ENCODE assay signal across 9 mouse cellular contexts in the genomic region with DNA sequence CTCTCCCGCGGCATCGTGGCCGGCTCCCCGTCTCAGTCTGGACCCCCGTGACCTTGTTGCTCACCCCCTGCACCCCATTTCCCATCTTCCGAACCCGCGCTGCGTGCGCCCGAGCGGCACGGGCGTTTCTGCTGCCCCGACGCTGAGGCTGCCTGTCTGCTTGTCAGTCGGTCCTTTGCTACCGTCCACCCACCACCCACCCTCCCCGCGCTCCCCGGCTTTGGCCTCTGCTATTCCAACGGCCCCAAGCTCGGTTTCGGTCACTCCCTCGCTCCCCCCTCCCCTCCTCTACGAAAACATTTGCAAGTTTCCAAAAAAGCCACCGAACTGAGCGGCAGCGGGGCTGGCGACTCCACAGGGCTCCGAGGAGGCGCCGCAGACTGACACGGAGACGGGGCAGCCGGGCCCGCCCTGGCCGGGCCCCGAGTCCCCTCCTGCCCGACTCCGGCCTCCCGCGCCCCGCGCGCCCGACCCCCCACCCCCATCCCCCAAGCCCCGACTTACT. TPM values are rescaled to one million over a fixed set of nuclear protein-coding genes. Genes with fewer than 3 reads are reported as not detected.
DNase-seq lines count a peak whose midpoint lies in the region; ATAC-seq and TF ChIP-seq lines count a peak whose summit lies in the region.
"Had no signal": no experiment of that assay in that cellular context is flagged by ENCODE, and none has a peak within 500 bp of the region (broad histone marks: within the 10 kb centered on the region; RNA-seq: fewer than 3 reads in every experiment).

No protein-coding gene starts in this region.

- H3K4me2 ChIP-seq in limb, embryonic 14.5 days (replicated peaks; ENCODE audit: low read depth, low read length, severe bottlenecking) = peak overlapping the region; percentile 74

- 0 out of 2 replicates have a peak, but pooled peaks have one; percentile 33 for TF ChIP-seq POLR2A in limb, embryonic 14.5 days (IDR thresholded peaks at IDR 0.05; ENCODE audit: borderline replicate concordance, extremely low read depth, insufficient read depth, insufficient read length)

- H3K27me3 ChIP-seq in limb, embryonic 14.5 days (ENCODE audit: control insufficient read depth, insufficient read depth, low read length) = no peaks in the 10 kb centered on the region

- no peaks in the 10 kb centered on the region for H3K4me1 ChIP-seq in brown adipose tissue, adult 24 weeks (ENCODE audit: control insufficient read depth, insufficient read depth, insufficient read length, low read length)
- H3K4me1 ChIP-seq in limb, embryonic 14.5 days (ENCODE audit: control insufficient read depth, insufficient read depth, low read length) = peaks cover 39% of the 10 kb centered on the region

- peak; percentile 7; the same call in 1 of the 2 replicates for ATAC-seq in limb, embryonic 14.5 days (ENCODE audit: low FRiP score, low read depth)

- peak overlapping the region; percentile 97 for H3K4me3 ChIP-seq in brown adipose tissue, adult 24 weeks (ENCODE audit: insufficient read depth, low read depth, low read length)
- H3K4me3 ChIP-seq in limb, embryonic 14.5 days (replicated peaks; ENCODE audit: low read length) = peak overlapping the region; percentile 81

- H3K27ac ChIP-seq in brown adipose tissue, adult 24 weeks (replicated peaks; ENCODE audit: low read depth, low read length) = peak overlapping the region; percentile 66; the same call in 1 of the 2 replicates
- H3K27ac ChIP-seq in limb, embryonic 14.5 days (replicated peaks; ENCODE audit: low read depth, low read length) = peak overlapping the region; percentile 94
- H3K27ac ChIP-seq: macrophage had no signal

- WGBS in limb, embryonic 14.5 days = 4% methylated on average over 39 of the region's 49 CpGs

- peak overlapping the region; percentile 94 for H3K9ac ChIP-seq in limb, embryonic 14.5 days (ENCODE audit: low read depth, low read length, severe bottlenecking)

- intact Hi-C loops in heart, postnatal 14 days (cut with DNase I) = no loop called here

- peaks cover 17% of the 10 kb centered on the region for H3K36me3 ChIP-seq in limb, embryonic 14.5 days (ENCODE audit: control insufficient read depth, insufficient read depth, low read length)

- peak; percentile 19 for DNase-seq in kidney, adult 11 months
- DNase-seq in kidney, adult 8-10 months = no peak
- peak; percentile 47 to 51 for DNase-seq in heart, postnatal 14 days
- DNase-seq in limb, embryonic 14.5 days (ENCODE audit: low spot score) = no peak
- peak; percentile 54 for DNase-seq in retina, embryonic 14.5 days (ENCODE audit: low spot score)
- no peak for DNase-seq in cerebellum, postnatal 36 days
- no peak for DNase-seq in ovary, postnatal 14 days (ENCODE audit: low spot score)

- H3K9me3 ChIP-seq in limb, embryonic 14.5 days (ENCODE audit: control insufficient read depth, low read length) = no peaks in the 10 kb centered on the region

RNA-seq across cellular contexts. Expression of a gene that starts 1.3 kb away (rescaled TPM):
- polyA plus RNA-seq in brown adipose tissue, adult 24 weeks (2012; ENCODE audit: insufficient read depth, insufficient read length, missing spikeins) = 17.2 and 23.5 TPM in 2 replicates
- over 10,000 TPM; 11,266 to 12,112 TPM for total RNA-seq in heart, postnatal 14 days (2021)
- 18.9 and 26.1 TPM in 2 replicates for polyA plus RNA-seq in limb, embryonic 14.5 days (2012; rRNA removed)
- polyA plus RNA-seq in limb, embryonic 14.5 days (2014; fragmentation: Nextera tagmentation; extraction: Ambion mirVana) = 16.4 and 28.1 TPM in 2 replicates
- polyA plus RNA-seq: macrophage had no signal

RNA-seq across cellular contexts. Expression of a gene that starts 3.9 kb away (rescaled TPM):
- 23.3 and 25.4 TPM in 2 replicates for polyA plus RNA-seq in brown adipose tissue, adult 24 weeks (2012; ENCODE audit: insufficient read depth, insufficient read length, missing spikeins)
- total RNA-seq in heart, postnatal 14 days (2021) = 1 to 10 TPM; 9.1 TPM
- polyA plus RNA-seq in limb, embryonic 14.5 days (2012; rRNA removed) = 149 and 203 TPM in 2 replicates
- 96.9 and 99.1 TPM in 2 replicates for polyA plus RNA-seq in limb, embryonic 14.5 days (2014; fragmentation: Nextera tagmentation; extraction: Ambion mirVana)

RNA-seq across cellular contexts. Expression of a gene that starts 55.0 kb away (rescaled TPM):
- not detected in 2 replicates for polyA plus RNA-seq in brown adipose tissue, adult 24 weeks (2012; ENCODE audit: insufficient read depth, insufficient read length, missing spikeins)
- not detected for total RNA-seq in heart, postnatal 14 days (2021)
- 0.04 TPM in 1 of 2 replicates, not detected in the other for polyA plus RNA-seq in limb, embryonic 14.5 days (2012; rRNA removed)
- polyA plus RNA-seq in limb, embryonic 14.5 days (2014; fragmentation: Nextera tagmentation; extraction: Ambion mirVana) = not detected in 2 replicates
- polyA plus RNA-seq: macrophage had no signal

Comparison
In these comparisons a context has a peak if more than half of its experiments do, and no peak if none do; other contexts are left out.
1. DNase-seq: peak in kidney, adult 11 months (single experiment), heart, postnatal 14 days (2 of 2) and retina, embryonic 14.5 days (single experiment); none in kidney, adult 8-10 months (0 of 2), limb, embryonic 14.5 days (single experiment), cerebellum, postnatal 36 days (0 of 2) and ovary, postnatal 14 days (single experiment).